Mouse (Mus musculus) embryo, embryonic 9.5 days (tissue): ENCODE measurements around the gene Cfl2.
A peak's percentile ranks its signal among the peaks of the same experiment; 100 is the strongest.
"Not testable (repeated sequence)": the region's sequence is repeated elsewhere in the genome, so short reads cannot be mapped to it uniquely, and the experiment has no call there.

ENCODE experiments used
- DNase-seq: peaks from one replicate; pipeline ENCODE4 v3.0.0-alpha.2; 2017; ENCODE audit errors: extremely low spot score

Cfl2 gene

GRCm38 (mm10) chr12:54862606-54863535 is at the start of gene Cfl2:
TSS of gene Cfl2 (minus strand) at chr12:54862877.
- peak; percentile 88 for DNase-seq

- DNase-seq: no peak
Measured at GRCm38 (mm10) chr12:54910387-54910786, 47.7 kb upstream of the Cfl2 start.

GRCm38 (mm10) chr12:54892559-54892958 is 29.9 kb upstream of the Cfl2 start:
- DNase-seq: not testable (repeated sequence)

- DNase-seq: no peak
Measured at GRCm38 (mm10) chr12:54890426-54890825, 27.7 kb upstream of the Cfl2 start.

- no peak for DNase-seq
Measured at GRCm38 (mm10) chr12:54887580-54888127, 25.0 kb upstream of the Cfl2 start.

- peak; percentile 34 for DNase-seq
Measured at GRCm38 (mm10) chr12:54879630-54880029, 17.0 kb upstream of the Cfl2 start.

GRCm38 (mm10) chr12:54879211-54879610 is 16.5 kb upstream of the Cfl2 start:
- DNase-seq: no peak

GRCm38 (mm10) chr12:54877875-54878274 is 15.2 kb upstream of the Cfl2 start:
- no peak for DNase-seq

- no peak for DNase-seq
Measured at GRCm38 (mm10) chr12:54876879-54877278, 14.2 kb upstream of the Cfl2 start.

- DNase-seq: no peak
Measured at GRCm38 (mm10) chr12:54874711-54875110, 12.0 kb upstream of the Cfl2 start.

GRCm38 (mm10) chr12:54861991-54862605 is 579 bp downstream of the Cfl2 start:
- DNase-seq: peak; percentile 40

- no peak for DNase-seq
Measured at GRCm38 (mm10) chr12:54859531-54859930, 3.1 kb downstream of the Cfl2 start.

- no peak for DNase-seq
Measured at GRCm38 (mm10) chr12:54850551-54850950, 12.1 kb downstream of the Cfl2 start.

- no peak for DNase-seq
Measured at GRCm38 (mm10) chr12:54844415-54844814, 18.3 kb downstream of the Cfl2 start.

- no peak for DNase-seq
Measured at GRCm38 (mm10) chr12:54841576-54841975, 21.1 kb downstream of the Cfl2 start.

- no peak for DNase-seq
Measured at GRCm38 (mm10) chr12:54839815-54840214, 22.9 kb downstream of the Cfl2 start.

- DNase-seq: no peak
Measured at GRCm38 (mm10) chr12:54838931-54839330, 23.7 kb downstream of the Cfl2 start.

GRCm38 (mm10) chr12:54835608-54836570 is 26.8 kb downstream of the Cfl2 start:
- no peak for DNase-seq

GRCm38 (mm10) chr12:54834925-54835447 is 27.7 kb downstream of the Cfl2 start:
- peak; percentile 82 for DNase-seq

GRCm38 (mm10) chr12:54833856-54834399 is 28.7 kb downstream of the Cfl2 start:
- no peak for DNase-seq

- not testable (repeated sequence) for DNase-seq
Measured at GRCm38 (mm10) chr12:54831927-54832326, 30.8 kb downstream of the Cfl2 start.
